Mouse (Mus musculus) neutrophil, adult 5-6 weeks (primary cell): ENCODE data around the gene Bcas1. TPM values are rescaled to one million over a fixed set of nuclear protein-coding genes. Genes with fewer than 3 reads are reported as not detected.
"Not testable (repeated sequence)": the region's sequence is repeated elsewhere in the genome, so short reads cannot be mapped to it uniquely, and the experiment has no call there.

ENCODE experiments used
- ATAC-seq: fragments of 151-379, 151-347 bp; 2 replicates; pipeline ENCODE4 v1.8.0; 2017; ENCODE audit warnings: mild to moderate bottlenecking, moderate TSS enrichment; ENCODE audit not compliant: insufficient number of reproducible peaks, poor library complexity, low FRiP score, severe bottlenecking; ENCODE audit errors: extremely low read depth
- total RNA-seq: library from RNA; stranded (forward); fragments of 200-1000 nt; gene quantifications from 2 replicates; pipeline ENCODE4 v1.2.3, GENCODE M21; 2017

The Bcas1 gene
- total RNA-seq: 1.9 and 2.9 TPM in 2 replicates

- no peak for ATAC-seq
Observed at GRCm38 (mm10) chr2:170427704-170428103, at the start of gene Bcas1. Bcas1 (minus strand) TSS chr2:170427845.

GRCm38 (mm10) chr2:170476643-170477042 lies 49.0 kb upstream of the Bcas1 start:
- ATAC-seq: no peak

- ATAC-seq: no peak
Observed at GRCm38 (mm10) chr2:170476215-170476614, 48.6 kb upstream of the Bcas1 start.

- no peak for ATAC-seq
Observed at GRCm38 (mm10) chr2:170475164-170475563, 47.5 kb upstream of the Bcas1 start.

- ATAC-seq: no peak
Observed at GRCm38 (mm10) chr2:170474125-170474524, 46.5 kb upstream of the Bcas1 start.

- no peak for ATAC-seq
Observed at GRCm38 (mm10) chr2:170470591-170470990, 42.9 kb upstream of the Bcas1 start.

GRCm38 (mm10) chr2:170469616-170470308 lies 42.1 kb upstream of the Bcas1 start:
- ATAC-seq: no peak

GRCm38 (mm10) chr2:170468009-170468408 lies 40.4 kb upstream of the Bcas1 start:
- no peak for ATAC-seq

GRCm38 (mm10) chr2:170464817-170465216 lies 37.2 kb upstream of the Bcas1 start:
- ATAC-seq: no peak

GRCm38 (mm10) chr2:170461652-170462051 lies 34.0 kb upstream of the Bcas1 start:
- ATAC-seq: no peak

GRCm38 (mm10) chr2:170459805-170460204 lies 32.2 kb upstream of the Bcas1 start:
- ATAC-seq: no peak

- no peak for ATAC-seq
Observed at GRCm38 (mm10) chr2:170459183-170459582, 31.5 kb upstream of the Bcas1 start.

- not testable (repeated sequence) for ATAC-seq
Observed at GRCm38 (mm10) chr2:170453809-170454208, 26.2 kb upstream of the Bcas1 start.

- peak; percentile 56; the same call in 1 of the 2 replicates for ATAC-seq
Observed at GRCm38 (mm10) chr2:170450933-170451332, 23.3 kb upstream of the Bcas1 start.

- ATAC-seq: no peak
Observed at GRCm38 (mm10) chr2:170447651-170448050, 20.0 kb upstream of the Bcas1 start.

GRCm38 (mm10) chr2:170446843-170447383 lies 19.3 kb upstream of the Bcas1 start:
- no peak for ATAC-seq

- ATAC-seq: no peak
Observed at GRCm38 (mm10) chr2:170445861-170446260, 18.2 kb upstream of the Bcas1 start.

GRCm38 (mm10) chr2:170442535-170442934 lies 14.9 kb upstream of the Bcas1 start:
- no peak for ATAC-seq

- ATAC-seq: no peak
Observed at GRCm38 (mm10) chr2:170438782-170439181, 11.1 kb upstream of the Bcas1 start.

GRCm38 (mm10) chr2:170436204-170436603 lies 8.6 kb upstream of the Bcas1 start:
- ATAC-seq: peak; percentile 68

GRCm38 (mm10) chr2:170432152-170432551 lies 4.5 kb upstream of the Bcas1 start:
- no peak for ATAC-seq
